Mouse (Mus musculus) leukemia stem cell, adult 10-12 weeks (primary cell): ENCODE results near the gene Kcnma1. TPM values are rescaled to one million over a fixed set of nuclear protein-coding genes. Genes with fewer than 3 reads are reported as not detected.

Experiments
- polyA plus RNA-seq: library from polyadenylated mRNA; stranded (reverse); fragments of >175 nt; gene quantifications from 2 replicates; pipeline ENCODE4 v1.2.3, GENCODE M21; 2012; ENCODE audit warnings: low replicate concordance

Gene Kcnma1
- not detected in 2 replicates for polyA plus RNA-seq

DNA sequence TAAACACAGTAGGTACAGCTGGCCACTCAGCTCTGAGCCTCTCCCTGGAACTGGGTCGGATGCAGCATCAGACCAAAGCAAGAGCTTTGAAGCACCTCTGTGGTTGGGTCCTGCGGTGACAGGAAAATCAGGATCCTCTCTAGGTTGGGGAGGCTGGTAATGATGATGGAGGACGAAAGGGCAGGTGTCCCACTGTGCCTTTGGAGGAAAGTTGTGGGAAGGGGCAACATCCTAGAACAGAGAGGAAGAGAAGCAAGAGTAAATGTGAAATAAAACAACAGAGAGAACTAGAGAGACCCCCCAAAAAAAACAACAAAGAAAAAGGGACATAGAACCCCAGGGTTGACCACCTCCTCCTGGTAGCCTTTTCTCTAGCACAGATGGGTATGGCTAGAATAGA lies at the start of gene Kcnma1:
Gene Kcnma1, minus strand, starts transcription at position 101 of the 400 bp plus-strand sequence.

Other genes with a start within 250 kb of the Kcnma1 start
- gene Dlg5, start 231.4 kb upstream of the Kcnma1 start, polyA plus RNA-seq, result 0.43 and 1.2 TPM in 2 replicates